Mouse (Mus musculus) intestine, embryonic 16.5 days (tissue): Measurements from ENCODE around the gene Wnt3a. TPM values are rescaled to one million over a fixed set of nuclear protein-coding genes. Genes with fewer than 3 reads are reported as not detected.

Experiments used
- ATAC-seq: fragments of 200-750 bp; cut with Nextera tagmentation; 2 replicates; pipeline ENCODE4 v1.8.0; 2017; ENCODE audit warnings: moderate TSS enrichment, moderate library complexity
- H3K27ac ChIP-seq: fragments of 300-500 bp; sonication (generic); 2 replicates; pipeline ENCODE4 v1.5.1; 2014; ENCODE audit warnings: mild to moderate bottlenecking, low read length
- H3K27me3 ChIP-seq: fragments of 300-500 bp; sonication (generic); replicated peaks from 2 replicates; pipeline ENCODE4 v1.6.1; 2014; ENCODE audit warnings: low read length, control low read depth, mixed read lengths; ENCODE audit not compliant: control insufficient read depth, insufficient read depth
- H3K36me3 ChIP-seq: fragments of 300-500 bp; sonication (generic); 2 replicates; pipeline ENCODE4 v1.6.1; 2014; ENCODE audit warnings: low read length, control low read depth; ENCODE audit not compliant: control insufficient read depth, insufficient read depth
- H3K4me1 ChIP-seq: fragments of 300-500 bp; sonication (generic); 2 replicates; pipeline ENCODE4 v1.6.1; 2014; ENCODE audit warnings: low read length, control low read depth, mixed read lengths; ENCODE audit not compliant: control insufficient read depth, insufficient read depth
- H3K4me2 ChIP-seq: fragments of 300-500 bp; sonication (generic); 2 replicates; pipeline ENCODE4 v1.6.1; 2014; ENCODE audit warnings: low read depth, low read length, control low read depth
- H3K4me3 ChIP-seq: fragments of 300-500 bp; sonication (generic); 2 replicates; pipeline ENCODE4 v1.5.1; 2014; ENCODE audit warnings: mild to moderate bottlenecking, low read length
- H3K9ac ChIP-seq: fragments of 300-500 bp; sonication (generic); 2 replicates; pipeline ENCODE4 v1.6.1; 2014; ENCODE audit warnings: low read depth, low read length
- H3K9me3 ChIP-seq: fragments of 300-500 bp; sonication (generic); 2 replicates; pipeline ENCODE4 v1.6.1; 2016; ENCODE audit warnings: low read length, control low read depth; ENCODE audit not compliant: control insufficient read depth
- WGBS: fragments of 180-500 bp; shearing (Covaris S2); extraction: QIAGEN DNeasy Blood & Tissue Kit; methylation state at CpG from one replicate; pipeline ENCODE4 v1.1.7; 2014; 5-methylcytosine and 5-hydroxymethylcytosine counted together
- polyA plus RNA-seq: library from polyadenylated mRNA; unstranded; fragments of >200 nt; fragmentation: Nextera tagmentation; extraction: Ambion mirVana; gene quantifications from 2 replicates; pipeline ENCODE4 v1.2.1, GENCODE M21; 2015

Wnt3a gene
- polyA plus RNA-seq, 1 experiment from 2014 or later, result not detected

DNA sequence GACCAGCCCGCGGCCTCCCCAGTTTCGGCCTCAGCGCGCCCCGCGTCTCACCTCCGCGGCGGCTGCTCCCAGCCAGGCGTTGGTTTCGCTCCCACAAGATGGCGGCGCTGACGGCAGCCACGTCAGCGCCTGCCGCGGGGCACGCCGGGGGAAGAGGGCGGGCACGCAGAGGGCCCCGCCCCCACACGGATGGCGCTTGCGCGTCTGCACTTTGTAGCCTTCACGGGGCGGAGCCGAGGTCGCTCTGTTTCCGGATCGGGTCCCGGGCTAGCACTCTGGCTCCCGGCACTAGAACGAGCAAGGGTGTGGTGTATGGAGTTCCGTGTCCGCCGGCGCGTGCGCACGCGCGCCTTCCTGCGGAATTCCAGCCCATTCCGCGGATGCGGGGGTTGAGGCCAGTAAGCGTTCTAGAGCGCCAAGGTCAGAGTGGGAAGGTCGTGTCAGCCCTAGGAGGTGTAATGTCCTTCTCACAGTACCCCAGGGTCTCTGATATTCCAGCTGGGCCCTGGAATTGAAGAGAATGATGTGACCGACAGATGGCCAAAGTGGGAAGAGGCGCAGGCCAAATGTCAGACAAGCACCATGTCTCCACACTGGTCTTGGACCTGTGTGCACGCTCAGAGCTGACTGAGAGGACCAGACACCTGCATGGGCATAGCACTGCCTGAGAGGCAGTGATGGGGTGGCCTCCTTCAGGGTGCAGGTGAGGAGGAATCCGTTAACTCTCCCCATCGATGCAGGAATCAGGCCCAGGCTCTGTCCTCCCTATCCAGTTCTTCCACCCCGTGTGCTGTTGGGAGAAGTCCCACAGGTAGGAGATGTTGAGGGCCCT lies 62.2 kb downstream of the Wnt3a start, which contains the start of gene Arf1:
TSS of gene Arf1 (minus strand) at position 149 of the 832 bp plus-strand sequence.
- H3K27me3 ChIP-seq, result no peaks in the 10 kb centered on the region
- H3K4me1 ChIP-seq, result peaks cover 30% of the 10 kb centered on the region
- WGBS, result 4% methylated on average over 59 of the region's 59 CpGs
- peak within 1 kb of the TSS; percentile 91 for H3K4me2 ChIP-seq
- H3K27ac ChIP-seq, result peak within 1 kb of the TSS; percentile 99
- peak within 1 kb of the TSS; percentile 100 for H3K9ac ChIP-seq
- no peaks in the 10 kb centered on the region for H3K9me3 ChIP-seq
- peak; percentile 98 for ATAC-seq
- H3K36me3 ChIP-seq, result no peaks in the 10 kb centered on the region
- H3K4me3 ChIP-seq, result peak within 1 kb of the TSS; percentile 77

DNA sequence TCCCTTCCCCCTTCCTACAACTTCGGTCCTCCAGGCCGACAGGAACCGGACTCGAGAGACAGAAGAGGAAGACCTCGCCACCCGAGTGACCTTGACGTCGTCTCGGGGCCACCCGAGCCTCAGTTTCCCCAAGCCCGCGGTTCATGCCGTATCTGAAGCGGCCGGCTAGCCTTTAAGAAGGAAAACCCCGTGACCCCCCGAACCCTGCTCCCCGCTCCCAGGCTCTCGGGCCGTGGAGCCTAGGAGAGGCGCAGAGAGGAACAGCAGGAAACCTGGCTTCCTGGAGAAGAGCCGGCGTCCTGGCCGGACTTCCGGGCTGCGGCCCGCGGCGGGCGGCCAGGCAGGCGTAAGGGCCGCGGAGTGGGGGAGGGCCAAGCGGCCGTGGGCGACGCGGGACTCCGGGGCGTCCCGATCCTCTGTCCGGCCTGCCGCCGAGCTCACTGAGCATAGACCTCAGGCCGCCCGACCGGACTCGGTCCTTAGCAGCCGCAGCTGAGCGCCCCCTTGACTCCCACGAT lies 62.9 kb downstream of the Wnt3a start:
- WGBS, result 1% methylated on average over 40 of the region's 51 CpGs
- ATAC-seq, result peak; percentile 76
- Histone ChIP-seq H3K4me1 (peaks cover 34% of the 10 kb centered on the region), H3K27ac (peak overlapping the region; percentile 99), H3K9me3 (no peaks in the 10 kb centered on the region), H3K4me3 (peak overlapping the region; percentile 77), H3K9ac (peak overlapping the region; percentile 100), H3K27me3 (no peaks in the 10 kb centered on the region), H3K36me3 (no peaks in the 10 kb centered on the region), H3K4me2 (peak overlapping the region; percentile 91)

DNA sequence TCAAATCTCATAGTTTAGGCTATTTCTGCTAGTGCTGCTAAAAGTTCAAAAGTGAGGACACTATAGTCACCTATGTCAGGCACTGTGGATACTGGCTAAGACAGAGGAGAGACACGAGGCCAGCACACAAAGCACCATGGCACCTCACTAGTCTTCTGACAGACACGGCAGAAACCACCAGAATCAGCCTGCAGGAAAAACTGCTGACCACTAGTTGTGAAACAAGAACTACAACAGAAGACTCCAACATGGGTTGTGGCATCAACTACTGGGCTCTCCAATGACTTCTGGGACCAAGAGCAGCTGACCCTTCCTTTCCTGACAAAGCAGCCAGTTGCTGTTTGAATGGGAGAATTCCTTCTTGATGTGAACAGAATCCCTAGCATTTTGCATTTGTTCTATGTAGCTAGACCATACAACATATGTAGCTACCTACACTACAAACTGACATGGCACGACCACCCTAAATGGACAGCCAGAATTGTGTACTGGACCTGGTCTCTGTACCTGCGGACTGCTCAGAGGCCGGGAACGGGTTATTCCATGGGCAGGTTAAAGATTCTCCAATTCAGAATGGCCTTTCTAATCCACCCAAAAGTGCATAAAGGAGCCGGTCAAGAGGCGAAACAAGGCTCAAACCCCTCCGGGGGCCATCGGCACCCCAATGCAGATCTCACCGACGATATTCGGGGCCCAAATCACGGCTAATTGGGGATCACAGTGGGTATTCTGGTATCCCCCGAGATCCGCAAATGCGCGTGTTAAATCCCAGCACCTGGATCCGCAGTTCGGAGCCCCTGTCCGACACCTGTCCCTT lies 63.6 kb downstream of the Wnt3a start:
- no peaks in the 10 kb centered on the region for H3K27me3 ChIP-seq
- no peak for ATAC-seq
- H3K9ac ChIP-seq, result peak overlapping the region; percentile 100
- H3K9me3 ChIP-seq, result no peaks in the 10 kb centered on the region
- H3K27ac ChIP-seq, result peak overlapping the region; percentile 99
- peak overlapping the region; percentile 77 for H3K4me3 ChIP-seq
- peaks cover 39% of the 10 kb centered on the region for H3K4me1 ChIP-seq
- no peaks in the 10 kb centered on the region for H3K36me3 ChIP-seq
- 3% methylated on average over 21 of the region's 21 CpGs for WGBS
- peak overlapping the region; percentile 91 for H3K4me2 ChIP-seq

DNA sequence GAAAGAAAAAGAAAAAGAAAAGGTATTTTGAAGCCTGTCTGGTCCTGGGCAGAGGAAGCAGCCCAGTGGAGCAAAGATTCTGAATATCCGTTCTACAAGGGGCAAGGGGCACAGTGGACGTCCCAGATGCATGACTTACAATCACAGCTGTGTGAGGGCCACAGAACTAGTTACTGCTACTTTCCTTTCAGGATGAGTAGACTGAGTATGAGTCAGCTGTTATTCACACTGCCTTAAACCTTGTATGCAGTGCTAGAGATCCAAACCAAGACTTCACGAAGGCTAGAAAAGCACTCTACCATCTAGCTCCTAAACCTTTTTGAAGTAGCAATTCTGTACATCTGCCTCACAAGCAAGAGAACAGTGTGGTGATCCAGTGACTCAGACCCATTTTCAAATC lies 64.3 kb downstream of the Wnt3a start:
- Histone ChIP-seq H3K9ac (peak overlapping the region; percentile 100), H3K36me3 (no peaks in the 10 kb centered on the region), H3K4me1 (peaks cover 39% of the 10 kb centered on the region), H3K27ac (no peak overlapping the region), H3K9me3 (no peaks in the 10 kb centered on the region), H3K27me3 (no peaks in the 10 kb centered on the region), H3K4me2 (peak overlapping the region; percentile 91), H3K4me3 (peak overlapping the region; percentile 77)
- ATAC-seq, result no peak
- 37% methylated on average over 3 of the region's 3 CpGs for WGBS

DNA sequence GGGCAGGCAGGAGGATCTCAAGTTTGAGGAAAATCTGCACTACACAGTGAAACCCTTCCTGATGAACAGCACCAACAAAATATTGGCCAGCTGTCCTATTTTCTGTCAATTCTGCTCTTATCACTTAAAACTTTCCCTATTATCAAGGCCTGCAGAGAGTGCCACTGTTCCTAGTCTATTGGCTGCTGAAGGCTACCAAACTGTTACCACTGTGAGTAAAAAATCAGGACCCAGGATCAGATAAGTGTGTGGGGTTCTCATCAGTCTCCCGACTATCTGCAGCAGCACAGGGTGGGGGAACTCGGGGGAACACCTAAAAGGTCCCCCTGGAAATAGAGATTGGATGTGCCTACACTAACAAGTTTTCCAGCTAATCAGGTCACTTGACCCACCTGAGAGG lies 65.4 kb downstream of the Wnt3a start:
- H3K9ac ChIP-seq, result no peak overlapping the region
- H3K27me3 ChIP-seq, result no peaks in the 10 kb centered on the region
- H3K4me1 ChIP-seq, result peaks cover 46% of the 10 kb centered on the region
- no peaks in the 10 kb centered on the region for H3K9me3 ChIP-seq
- no peaks in the 10 kb centered on the region for H3K36me3 ChIP-seq
- ATAC-seq, result no peak
- H3K4me3 ChIP-seq, result no peak overlapping the region
- H3K4me2 ChIP-seq, result peak overlapping the region; percentile 91; the same call in 1 of the 2 replicates
- H3K27ac ChIP-seq, result no peak overlapping the region
- 55% methylated on average over 2 of the region's 2 CpGs for WGBS

DNA sequence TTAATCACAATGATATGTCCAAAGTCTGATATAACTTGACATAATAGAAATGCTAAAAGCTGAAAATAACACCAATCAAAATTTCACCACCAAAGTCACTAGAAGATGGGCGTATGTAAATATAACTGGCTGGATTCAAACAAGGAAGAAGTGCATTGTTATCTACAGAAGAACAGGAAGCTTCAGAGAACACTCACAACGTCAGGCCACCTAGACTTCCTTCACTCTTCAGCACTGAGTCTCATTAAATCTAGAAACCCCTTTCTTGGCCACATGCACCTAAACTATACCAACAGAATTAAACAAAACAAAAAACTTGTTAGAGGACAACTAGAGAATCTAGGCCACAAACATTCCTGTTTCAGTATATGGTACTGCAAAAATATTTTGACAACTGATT lies 66.1 kb downstream of the Wnt3a start:
- Histone ChIP-seq H3K4me1 (peaks cover 49% of the 10 kb centered on the region), H3K27me3 (no peaks in the 10 kb centered on the region), H3K9me3 (no peaks in the 10 kb centered on the region), H3K36me3 (no peaks in the 10 kb centered on the region), H3K9ac (no peak overlapping the region), H3K27ac (no peak overlapping the region), H3K4me3 (no peak overlapping the region), H3K4me2 (no peak overlapping the region)
- no peak for ATAC-seq
- 44% methylated on average over 2 of the region's 2 CpGs for WGBS

DNA sequence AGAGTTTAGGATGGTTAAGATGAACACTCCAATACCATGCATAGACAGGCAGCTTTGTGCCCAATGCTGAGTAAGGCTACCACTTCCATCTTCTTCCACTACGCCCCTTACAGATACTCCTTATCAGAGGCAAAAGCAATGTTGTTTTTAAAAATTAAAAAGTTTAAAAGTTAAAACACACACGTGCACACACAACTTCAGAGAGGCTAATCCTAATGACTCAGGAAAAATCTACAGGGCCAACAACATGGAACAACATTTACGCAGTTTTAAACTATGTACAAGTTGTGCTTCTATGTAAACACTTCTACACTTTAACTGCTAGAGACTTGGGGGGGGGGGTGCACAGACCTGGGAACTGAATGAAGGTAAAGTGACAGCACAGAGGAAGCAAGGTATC lies 66.5 kb downstream of the Wnt3a start:
- Histone ChIP-seq H3K4me3 (no peak overlapping the region), H3K9me3 (no peaks in the 10 kb centered on the region), H3K36me3 (no peaks in the 10 kb centered on the region), H3K4me2 (no peak overlapping the region), H3K27ac (no peak overlapping the region), H3K9ac (no peak overlapping the region), H3K27me3 (no peaks in the 10 kb centered on the region), H3K4me1 (peaks cover 51% of the 10 kb centered on the region)
- no peak for ATAC-seq
- WGBS, result 85% methylated on average over 3 of the region's 3 CpGs

DNA sequence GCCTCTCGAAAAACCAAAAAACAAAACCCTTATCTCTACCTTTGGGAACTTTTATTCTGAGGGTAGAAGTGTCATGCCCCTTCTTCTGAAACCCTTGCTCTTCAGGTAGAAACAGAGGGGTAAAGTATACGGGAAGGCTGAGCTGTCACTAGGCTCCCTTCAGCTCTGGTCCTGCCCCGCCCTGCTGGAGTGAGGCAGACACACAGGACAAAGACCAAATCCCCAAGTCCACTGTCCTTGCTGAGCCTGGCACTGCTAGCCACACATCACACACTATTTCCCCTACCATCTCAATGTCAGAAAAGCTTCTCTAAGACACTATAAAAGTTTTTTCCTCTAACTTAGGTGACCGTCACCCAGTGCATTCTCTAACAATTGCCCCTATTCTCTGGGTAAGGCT lies 68.2 kb downstream of the Wnt3a start:
- no peaks in the 10 kb centered on the region for H3K27me3 ChIP-seq
- H3K4me3 ChIP-seq, result no peak overlapping the region
- no peak overlapping the region for H3K9ac ChIP-seq
- ATAC-seq, result no peak
- H3K4me2 ChIP-seq, result peak overlapping the region; percentile 20; the same call in 1 of the 2 replicates
- no peak overlapping the region for H3K27ac ChIP-seq
- no peaks in the 10 kb centered on the region for H3K9me3 ChIP-seq
- WGBS, result 77% methylated on average over 4 of the region's 4 CpGs
- no peaks in the 10 kb centered on the region for H3K36me3 ChIP-seq
- H3K4me1 ChIP-seq, result peaks cover 59% of the 10 kb centered on the region

DNA sequence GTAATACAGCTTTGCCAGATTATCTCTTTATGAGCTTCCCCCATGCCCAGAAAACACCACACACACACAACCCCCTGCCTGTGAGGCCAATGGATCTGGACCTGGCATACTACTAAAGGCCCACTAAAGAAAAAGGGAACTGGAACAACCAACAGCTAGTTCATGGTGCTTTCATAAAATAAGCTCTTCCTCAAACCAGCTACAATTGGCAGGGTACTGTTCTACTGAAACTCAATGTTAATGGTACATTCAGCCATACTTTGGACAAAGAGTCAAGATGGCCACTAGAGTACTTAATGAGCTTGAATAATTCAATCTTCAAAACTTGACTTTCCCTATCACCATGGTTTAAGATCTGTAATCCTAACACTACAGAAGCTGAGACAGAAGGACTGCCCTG lies 68.9 kb downstream of the Wnt3a start:
- no peak for ATAC-seq
- H3K4me2 ChIP-seq, result no peak overlapping the region
- H3K36me3 ChIP-seq, result no peaks in the 10 kb centered on the region
- no peak overlapping the region for H3K9ac ChIP-seq
- no peaks in the 10 kb centered on the region for H3K9me3 ChIP-seq
- no peak overlapping the region for H3K4me3 ChIP-seq
- no peaks in the 10 kb centered on the region for H3K27me3 ChIP-seq
- peaks cover 61% of the 10 kb centered on the region for H3K4me1 ChIP-seq
- H3K27ac ChIP-seq, result no peak overlapping the region; the same call in 1 of the 2 replicates
